Mouse (Mus musculus) skeletal muscle tissue, adult 2 months (tissue): ENCODE data around the gene Abcc9.
A peak's percentile ranks its signal among the peaks of the same experiment; 100 is the strongest.
"Not testable (repeated sequence)": the region's sequence is repeated elsewhere in the genome, so short reads cannot be mapped to it uniquely, and the experiment has no call there.

Experiments used
- DNase-seq: peaks from one replicate; pipeline ENCODE4 v3.0.0-alpha.2; 2012; ENCODE audit warnings: low read depth, low spot score

Abcc9 gene

DNA sequence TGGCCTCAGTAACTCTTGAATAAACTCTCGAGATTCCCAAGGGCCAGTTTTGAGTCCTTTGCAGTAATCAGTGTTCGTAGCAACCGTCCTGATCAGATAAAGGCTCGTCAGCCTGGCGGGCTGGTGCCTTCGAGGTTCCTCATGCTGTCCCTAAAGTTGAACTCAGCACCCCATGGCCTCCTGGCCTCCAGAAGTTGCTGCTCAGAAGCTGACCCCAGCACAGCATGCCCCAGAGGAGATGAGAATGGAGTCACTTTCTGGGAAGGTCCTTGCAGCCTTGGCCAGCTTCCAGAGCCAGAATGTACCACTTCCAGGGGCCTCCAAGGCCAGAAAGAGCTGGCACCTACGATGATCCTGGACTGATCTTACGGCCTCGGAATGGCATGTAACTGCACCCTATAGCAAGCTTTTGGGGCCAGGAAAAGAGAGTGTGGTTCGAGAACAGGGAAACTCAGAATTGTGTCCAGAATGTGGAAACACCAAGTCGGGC lies 1.4 kb upstream of the Abcc9 start:
- DNase-seq: peak; percentile 22

DNA sequence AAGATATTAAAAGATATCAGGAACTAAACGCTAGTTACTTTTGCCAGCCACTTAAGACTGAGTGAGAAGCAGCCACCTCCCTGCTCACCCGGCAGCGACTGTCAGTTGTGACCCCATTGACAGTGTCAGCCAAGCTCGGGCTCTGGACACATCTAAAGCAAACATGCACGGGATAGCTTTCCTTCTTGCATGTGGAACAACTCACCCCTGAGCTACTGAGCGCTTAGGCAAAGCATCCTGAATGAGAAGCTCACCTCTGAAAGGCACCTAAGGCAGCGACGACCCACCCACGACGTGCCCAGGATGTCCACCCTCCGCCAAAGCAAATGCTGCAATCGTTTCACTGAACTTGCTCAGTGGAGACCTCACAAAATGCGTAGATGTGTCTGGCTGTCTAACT lies 954 bp downstream of the Abcc9 start:
- DNase-seq: peak; percentile 30

DNA sequence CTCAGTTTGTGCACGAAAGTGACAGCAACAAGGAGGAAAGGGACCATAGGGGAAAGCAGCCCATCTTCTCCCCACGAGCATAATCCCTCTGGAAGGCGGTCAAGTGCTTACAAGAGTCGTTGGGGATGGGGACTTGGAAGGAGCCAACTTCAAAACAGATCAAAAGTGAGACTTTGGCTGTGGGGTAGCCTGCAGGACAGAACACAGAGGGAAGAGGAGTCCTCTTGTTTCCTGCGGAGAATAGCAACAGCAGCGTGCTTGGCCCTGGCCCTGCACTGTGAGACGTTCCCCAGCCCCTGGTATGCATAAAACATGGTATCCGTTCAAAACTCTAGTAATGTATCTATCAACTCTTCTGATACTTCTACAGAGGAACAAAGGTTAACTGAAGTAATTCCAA lies 1.4 kb downstream of the Abcc9 start:
- no peak for DNase-seq

DNA sequence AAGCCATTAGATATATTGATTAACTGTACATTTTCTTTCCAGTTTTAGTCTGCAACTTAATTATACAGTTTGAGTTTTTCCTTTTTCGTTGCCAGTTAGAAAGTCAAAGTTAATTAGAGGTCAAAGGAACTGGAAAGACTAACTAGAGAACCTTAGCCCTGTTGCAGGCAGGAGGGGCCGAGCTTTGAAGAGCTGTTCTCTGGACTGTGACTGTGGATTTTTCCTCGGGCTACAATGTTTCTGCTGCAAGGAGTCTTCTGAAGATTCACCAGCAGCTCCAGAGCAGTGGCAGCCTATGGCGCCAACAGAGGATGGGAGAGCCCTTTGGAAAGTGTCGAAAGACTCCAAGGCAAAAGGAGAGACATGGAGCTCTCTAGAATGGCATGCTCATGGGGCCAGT lies 10.0 kb downstream of the Abcc9 start:
- no peak for DNase-seq

DNA sequence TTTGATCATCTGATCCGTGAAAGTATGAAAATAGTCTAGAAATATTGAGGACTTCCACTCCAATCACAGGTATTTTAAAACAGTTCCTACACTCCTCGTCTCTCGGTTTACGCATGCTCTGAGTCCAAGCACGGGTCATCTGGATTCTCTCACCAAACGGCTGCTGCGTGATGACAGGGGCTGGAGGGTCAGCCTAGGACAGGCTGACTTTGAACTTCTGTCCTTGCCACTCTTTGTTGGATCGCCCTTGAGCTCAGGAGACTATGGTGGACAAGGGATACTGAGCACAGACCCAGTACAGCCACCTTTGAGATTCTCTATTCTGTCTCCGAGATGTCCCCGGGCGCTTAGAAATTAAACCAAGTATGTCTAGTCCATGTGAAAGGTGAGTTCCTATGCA lies 12.4 kb downstream of the Abcc9 start:
- no peak for DNase-seq

DNA sequence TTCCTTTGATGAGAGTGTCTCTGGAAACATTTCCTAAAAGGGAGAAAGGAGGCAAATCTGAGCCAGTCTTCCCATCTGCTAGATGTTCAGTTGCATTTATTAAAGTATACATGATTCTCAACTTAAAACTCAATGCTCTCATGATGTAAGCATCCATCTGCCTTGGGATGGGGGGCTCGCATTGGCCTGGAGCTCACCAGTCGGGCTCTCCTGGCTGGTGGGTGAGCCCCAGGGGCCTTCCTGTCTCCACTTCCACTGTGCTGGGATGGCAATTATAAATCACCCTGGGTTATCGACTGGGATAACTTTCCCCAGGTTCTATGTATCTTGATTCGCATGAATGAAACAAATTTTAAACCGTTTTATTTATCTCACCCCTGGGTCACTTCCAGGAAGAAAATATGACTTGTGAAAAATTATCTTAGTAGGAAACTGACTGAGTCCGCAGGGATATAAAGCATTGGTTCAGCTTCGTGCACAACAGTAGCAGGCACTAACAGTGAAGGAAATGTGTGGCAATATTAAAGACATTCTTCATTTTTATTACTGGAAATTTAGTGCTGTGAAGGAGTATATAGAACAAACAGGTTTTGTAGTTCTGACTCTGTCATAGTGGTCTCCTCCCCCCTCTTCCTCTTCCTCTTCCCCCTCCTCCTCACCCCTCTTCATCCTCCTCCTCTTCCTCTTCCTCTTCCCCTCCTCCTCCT lies 19.0 kb downstream of the Abcc9 start:
- DNase-seq: no peak

DNA sequence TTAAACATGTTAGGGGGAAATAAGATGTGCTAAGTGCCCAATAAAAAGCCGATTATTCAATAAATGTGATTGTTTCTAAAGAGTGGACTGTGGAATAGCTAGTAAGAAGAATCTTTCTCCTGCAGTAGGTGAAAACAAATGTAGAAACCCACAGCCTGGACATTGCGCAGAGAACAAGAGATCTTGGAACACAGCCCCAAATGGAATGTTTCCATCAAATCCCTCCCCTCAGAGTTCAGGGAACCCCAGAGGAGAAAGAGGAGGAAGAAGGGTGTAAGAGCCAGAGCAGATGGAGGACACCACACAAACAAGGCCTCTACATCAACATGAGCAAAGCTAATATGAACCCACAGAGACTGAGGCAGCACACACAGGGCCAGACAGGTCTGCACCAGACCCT lies 32.1 kb downstream of the Abcc9 start:
- DNase-seq: no peak

DNA sequence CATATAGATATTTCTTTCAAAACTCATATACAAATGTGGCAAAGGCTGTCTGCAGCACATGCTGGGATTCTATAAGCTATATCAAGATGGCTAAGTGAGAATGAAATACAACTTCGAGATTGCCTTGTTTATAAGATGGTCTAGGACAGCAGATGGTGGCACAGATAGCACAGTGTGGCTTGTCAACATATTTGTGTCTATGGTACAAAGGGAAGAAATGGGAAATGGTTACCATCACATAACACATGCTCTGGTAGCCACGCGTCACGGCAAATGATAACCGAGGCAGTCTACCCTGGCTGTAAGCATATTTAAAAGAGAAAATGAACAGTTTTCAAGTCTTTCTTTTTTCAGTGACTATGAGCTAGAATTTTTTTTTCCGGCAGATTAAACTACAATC lies 32.8 kb downstream of the Abcc9 start:
- no peak for DNase-seq

DNA sequence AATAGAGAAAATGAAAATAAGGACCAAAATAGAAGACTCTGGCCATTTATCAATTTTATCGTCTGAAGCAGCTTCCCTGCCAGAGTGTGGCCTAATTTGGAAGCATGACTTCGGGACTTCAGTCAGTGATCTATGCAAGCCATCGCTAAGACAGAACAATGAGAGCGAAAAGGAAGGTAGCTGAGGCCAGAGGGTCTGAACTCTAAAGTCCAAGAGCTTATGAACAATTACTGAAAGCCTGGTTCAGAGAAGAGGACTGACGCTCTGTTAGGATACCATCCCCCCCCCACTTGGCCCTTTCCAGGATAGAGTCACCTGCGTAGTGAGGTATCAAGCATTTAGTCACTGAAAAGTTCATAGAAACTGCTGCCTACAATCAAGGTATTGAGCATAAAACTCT lies 33.3 kb downstream of the Abcc9 start:
- DNase-seq: no peak

DNA sequence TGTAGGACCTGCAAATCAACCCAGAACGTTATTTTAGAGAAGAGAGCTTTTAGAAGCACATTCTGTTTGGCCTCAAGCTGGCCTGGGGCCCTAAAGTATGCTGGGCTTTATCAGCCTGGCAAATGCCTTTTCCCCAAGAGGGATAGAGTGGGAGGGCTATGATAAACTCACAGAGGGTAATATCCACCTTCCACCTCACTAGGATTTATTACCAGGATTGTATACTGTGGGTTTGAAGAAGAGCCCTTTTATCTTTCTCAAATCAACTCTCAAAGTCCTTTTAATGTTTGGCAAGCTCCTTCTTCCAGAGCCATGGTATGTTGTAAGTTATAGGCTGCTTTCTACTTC lies 33.7 kb downstream of the Abcc9 start:
- DNase-seq: no peak

DNA sequence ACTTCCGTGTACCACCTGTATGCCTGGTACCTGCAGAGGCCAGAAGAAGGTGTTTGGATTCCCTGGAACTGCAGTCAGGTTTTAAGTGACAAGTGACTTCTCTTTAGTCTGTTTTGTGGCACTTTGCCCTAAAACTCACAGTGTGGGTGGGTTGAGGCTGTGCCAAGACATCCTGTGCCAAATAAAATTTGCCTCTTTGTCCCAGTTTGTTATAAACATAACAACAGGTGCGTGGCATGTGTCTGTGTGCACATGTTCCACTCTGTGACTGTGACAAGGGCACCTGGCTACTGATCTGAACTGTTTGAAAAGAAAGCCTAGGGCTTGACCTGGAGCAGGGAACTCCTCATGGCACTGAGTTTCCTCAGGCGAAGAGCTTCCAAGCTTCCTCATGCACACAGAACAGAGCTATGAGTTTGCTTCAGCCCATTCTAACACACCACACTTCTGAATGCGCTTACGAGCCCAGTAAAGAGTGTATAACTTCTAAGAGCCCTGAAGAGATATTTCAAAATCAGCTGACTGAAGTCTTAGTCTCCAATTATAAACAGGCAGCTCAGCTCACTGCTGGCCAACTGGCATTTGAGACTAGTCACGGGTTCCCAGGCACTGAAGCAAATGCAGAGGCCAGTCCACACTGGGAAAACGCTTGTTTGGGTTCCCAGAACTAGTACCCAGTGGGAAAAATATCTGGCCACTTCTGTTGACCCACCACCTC lies 34.3 kb downstream of the Abcc9 start:
- peak; percentile 85 for DNase-seq

DNA sequence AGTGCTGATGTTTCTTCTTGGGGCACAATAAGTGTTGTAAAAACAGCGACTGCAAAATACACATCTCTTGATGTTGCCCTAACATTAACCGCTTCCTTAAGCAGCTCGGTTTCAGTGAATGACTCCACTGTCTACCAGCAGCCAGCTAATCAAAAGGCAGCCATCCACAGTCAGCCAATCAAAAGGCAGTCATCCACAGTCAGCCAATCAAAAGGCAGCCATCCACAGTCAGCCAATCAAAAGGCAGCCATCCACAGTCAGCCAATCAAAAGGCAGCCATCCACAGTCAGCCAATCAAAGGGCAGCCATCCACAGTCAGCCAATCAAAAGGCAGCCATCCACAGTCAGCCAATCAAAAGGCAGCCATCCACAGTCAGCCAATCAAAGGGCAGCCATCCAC lies 40.1 kb downstream of the Abcc9 start:
- DNase-seq: not testable (repeated sequence)

DNA sequence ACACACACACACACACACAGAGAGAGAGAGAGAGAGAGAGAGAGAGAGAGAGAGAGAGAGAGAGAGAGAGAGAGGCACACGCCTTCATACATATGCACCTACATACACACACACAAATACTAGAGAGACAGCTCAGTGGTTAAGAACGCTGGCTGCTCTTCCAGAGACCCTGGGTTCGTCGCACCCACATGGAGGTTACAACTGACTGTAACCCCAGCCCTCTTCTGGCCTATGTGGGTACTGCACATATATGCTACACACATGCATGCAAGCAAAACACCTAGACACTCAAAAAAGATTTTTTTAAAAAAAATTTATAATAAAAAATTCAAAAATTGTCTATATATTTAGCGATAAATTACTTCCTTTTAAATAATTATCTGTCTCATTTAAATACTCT lies 43.1 kb downstream of the Abcc9 start:
- DNase-seq: no peak

DNA sequence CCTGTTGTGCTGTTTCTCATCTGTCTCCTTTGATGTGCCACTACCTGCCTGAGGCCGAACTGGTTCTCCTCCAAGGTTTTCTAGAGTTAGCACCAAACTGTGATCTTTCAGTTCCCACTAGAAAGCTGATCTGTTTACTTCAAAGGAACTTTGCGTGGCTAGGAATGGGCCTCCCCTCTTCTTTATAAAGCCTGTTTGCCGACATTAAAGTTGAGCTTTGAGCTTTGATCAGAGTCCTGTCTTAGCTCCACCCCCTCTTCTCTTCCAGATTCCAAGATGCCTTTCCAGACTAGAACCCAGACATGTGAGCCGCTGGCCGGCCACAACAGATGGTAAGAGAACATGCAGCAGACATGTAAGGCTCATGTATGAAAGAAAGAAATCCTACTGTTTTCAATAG lies 47.6 kb downstream of the Abcc9 start:
- DNase-seq: no peak

DNA sequence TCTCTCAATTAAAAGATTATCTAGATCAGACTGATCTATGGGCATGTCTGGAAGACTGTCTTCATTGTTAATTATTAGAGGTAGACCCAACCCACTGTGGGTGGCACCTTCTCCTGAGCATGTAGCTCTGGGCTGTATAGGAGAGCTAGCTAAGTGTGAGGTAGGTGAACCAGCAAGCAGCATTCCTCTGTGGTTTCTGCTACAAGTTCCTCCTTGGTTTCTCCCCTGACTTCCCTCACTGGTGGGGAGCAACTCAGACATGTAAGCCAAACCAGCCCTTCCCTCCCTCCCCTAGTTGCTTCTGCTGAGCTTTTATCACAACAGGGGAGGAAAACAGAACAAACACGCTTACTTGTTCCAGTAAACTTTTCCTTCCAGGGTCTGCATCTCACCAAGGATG lies 49.9 kb downstream of the Abcc9 start:
- no peak for DNase-seq

DNA sequence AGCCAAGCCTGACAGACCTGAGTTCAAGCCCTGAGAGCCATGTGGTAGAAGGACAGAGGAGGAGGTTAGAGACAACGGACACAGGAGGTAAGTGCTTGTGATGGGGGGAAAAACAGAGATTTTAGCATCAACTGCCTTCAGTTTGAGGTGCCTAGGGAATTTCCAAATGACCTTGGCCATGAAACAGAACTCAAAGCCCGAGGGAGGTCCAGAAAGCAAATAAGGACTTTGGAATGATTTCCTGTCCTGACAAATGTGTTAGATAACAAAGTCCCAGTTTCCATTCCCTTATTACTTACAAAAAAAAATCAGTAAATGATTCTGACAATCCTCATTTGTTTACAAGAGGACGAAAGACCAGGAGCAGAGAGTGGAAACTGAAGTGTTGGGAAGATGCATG lies 52.8 kb downstream of the Abcc9 start:
- DNase-seq: no peak

DNA sequence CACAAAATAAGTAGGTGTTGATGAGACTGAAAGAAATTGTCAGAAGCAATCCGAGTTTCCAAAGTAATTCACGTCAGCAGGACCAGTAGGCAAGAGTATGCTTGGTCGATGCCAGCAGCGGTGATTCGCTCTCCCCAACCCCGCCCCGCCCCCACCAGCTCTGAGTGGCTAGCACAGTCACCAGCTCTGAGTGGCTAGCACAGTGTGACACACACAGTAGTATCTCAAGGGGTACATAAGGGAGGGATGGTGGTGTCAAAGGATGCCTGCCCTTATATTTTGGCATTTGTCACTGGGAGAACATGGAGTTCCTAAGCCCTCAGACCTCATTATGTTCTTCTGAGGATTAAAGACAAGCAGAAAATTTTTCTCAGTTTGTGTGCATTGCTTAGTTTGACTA lies 56.6 kb downstream of the Abcc9 start:
- DNase-seq: no peak

DNA sequence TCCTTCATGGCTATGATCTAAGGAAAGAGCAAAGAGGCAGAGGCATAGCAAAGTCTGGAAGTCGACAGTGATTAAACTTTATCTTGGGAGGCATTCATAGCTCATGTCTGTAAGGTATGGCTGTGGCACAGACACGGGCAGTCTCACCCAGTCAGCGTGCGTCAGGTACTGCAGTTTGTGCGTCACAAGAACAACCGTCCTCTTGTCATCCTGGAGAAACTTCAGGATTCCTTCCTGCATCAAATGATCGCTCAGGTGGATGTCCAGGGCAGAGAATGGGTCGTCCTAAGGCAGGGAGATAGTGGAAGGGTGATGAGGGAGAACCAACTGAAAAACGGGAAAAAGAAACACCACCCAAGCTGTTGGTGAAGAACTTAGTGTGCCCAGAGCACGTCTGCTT lies 62.8 kb downstream of the Abcc9 start:
- no peak for DNase-seq

DNA sequence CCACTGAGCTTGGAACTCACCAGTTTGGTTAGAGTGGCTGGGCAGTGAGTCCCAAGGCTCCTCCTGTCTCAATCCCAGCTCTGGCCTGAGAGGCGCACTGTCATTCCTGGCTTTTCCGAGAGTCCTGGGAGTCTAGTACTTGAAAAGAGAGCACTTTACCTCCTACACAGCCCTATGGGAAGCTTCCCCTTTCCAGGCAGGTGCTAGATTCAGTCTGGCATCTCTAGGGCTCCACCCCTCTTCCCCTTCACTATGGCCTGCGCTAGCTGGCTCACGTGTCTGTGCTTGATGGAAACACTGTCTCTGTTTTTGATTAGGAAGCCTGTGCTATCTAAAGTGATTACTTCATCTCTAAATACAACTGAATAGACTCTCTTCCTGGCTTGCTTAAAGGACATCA lies 66.5 kb downstream of the Abcc9 start:
- DNase-seq: no peak

DNA sequence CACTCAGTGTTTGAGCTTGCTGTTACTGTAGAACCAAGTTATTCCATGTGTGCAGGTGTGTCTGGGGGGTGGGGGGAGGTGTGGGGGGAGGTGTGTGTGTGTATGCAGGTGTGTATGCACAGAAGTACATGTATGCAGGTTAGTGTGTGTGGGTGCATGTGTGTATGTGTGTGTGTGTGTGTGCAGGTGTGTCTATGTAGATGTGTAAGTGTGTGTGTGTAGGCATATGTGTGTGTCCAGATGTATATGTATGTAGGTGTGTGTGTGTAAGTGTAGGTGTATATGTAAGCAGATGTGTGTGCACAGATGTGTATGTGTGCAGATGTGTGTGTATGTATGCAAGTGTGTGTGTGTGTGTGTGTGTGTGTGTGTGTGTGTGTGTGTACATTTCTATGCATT lies 66.9 kb downstream of the Abcc9 start:
- no peak for DNase-seq

DNA sequence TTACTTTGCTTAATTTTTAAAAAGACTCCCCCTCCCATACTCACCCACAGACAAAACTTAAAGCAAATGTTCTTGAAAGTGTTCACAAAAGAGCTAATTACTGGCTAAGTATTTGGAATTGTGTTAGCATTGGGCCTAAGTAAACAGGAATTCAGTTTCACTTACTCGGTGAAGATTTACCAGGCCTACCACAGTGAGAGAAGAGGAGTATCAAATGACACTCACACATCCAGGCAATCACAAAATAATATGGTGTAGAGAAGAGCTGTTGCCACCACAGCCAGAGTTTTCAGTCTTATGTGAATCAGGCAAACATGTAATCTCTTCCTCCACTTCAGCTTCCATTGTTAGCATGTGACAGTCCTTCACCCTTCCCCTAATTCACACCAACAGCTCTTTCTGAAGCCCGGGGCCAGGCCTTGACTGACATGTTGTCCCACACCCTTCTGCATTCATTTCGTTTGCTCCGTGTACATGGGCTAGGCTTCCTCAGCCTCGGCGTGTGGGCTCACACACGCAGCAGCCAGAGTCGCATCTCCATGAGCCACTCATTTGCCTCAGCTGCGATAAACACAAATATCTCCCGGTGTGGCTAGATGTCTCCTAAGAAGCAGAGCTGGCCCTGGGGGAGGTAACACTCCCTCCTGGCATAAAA lies 67.5 kb downstream of the Abcc9 start:
- no peak for DNase-seq

DNA sequence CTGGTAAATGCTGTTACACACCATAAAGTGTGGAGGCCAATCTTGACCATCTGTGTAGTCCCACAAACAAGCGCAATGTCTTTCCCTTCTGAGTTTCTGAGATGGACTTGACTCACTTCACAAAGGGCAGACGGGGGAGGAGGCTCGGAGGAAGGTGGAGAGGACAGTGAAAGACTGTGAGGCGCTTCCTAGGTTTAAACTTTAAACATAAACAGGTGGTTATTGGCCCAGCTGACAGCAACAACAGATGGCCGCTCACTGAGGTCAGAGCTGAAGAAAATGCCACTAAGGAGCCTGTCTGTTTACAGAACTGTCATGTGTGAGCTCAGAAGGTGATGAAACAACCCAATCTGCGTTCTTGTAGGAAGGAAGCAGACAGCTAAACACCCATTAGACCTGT lies 78.8 kb downstream of the Abcc9 start:
- DNase-seq: no peak

DNA sequence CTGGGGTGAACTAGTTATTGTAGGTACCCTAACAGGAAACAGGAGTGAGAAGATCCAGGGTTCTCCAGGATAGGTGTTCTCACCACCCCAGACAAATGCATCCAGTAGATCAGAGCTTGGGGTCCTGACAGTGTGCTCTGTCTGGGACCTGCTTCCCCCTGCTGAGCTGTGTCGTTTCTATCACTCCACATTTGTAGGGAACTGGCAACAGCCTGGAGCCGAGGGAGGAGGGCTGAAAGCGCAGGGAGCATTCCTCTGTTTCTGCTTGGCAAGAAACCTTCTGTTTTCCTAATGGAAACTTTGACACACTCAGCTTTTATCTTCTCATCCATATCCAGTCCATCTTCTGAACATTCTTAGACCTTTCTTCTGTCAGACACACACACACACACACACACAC lies 85.5 kb downstream of the Abcc9 start:
- peak; percentile 15 for DNase-seq
